Mouse (Mus musculus): Measurements from ENCODE around the gene Dnm3.

Gene Dnm3

GRCm38 (mm10) chr1:162162249-162162648 is 315.6 kb downstream of the Dnm3 start:
- no peak for DNase-seq (ENCODE audit: low read depth, low spot score)

DNA sequence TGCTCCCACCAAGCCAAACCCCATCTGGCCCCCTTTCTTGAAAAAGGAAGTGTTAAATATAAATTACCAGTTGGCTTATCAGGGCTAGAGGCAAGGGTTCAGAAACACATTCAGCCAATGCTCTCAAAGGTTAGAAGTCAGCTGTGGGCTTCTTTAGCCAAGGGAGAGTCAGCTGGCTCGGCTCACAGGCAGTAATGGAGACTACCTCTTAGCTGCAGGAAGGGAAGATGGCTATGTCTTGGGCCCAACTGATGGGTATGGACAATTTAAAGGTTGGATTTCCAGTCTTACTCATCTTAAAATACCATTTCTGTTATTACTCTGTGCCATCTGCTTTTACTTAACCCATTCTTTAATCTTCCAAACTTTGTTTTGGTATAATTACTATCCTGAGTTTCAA is 317.1 kb downstream of the Dnm3 start:
- no peak for DNase-seq (ENCODE audit: low read depth, low spot score)

DNA sequence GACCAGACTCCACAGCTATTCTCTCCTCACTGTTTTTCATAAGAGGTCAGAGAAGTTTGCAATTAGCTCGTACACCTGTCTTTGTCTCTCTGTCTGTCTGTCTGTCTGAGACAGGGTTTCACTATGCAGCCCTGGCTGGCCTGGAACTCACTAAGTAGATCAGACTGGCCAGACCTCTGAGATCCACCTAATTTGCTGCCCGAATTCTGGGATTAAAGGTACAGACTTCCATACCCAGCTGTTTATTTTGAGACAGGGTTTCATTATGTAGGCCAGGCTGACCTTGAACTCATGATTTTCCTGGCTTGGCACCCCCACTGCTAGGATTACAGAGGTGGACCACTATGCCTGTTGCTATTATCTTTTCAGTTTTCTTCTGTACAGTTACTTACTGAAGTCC is 319.3 kb downstream of the Dnm3 start:
- no peak for DNase-seq (ENCODE audit: low read depth, low spot score)

DNA sequence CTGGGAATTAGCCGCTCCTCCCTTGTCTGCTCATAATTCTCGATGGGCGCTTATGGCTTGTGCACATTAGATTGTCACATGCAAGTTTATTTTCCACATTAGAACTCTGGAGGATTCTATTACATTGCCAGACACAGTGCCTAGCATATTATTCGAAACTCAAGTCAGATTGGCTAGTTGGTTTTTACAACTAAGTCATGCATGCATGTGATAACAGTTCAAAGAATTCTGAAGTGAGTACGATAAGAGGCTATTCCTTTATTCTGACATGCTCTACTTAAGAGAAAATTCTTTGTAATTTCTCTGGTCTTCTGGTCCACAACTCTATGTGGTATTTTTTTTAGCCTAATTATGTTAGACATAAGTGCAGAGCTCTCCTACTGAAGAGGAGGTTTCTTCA is 320.2 kb downstream of the Dnm3 start:
- DNase-seq (ENCODE audit: low read depth, low spot score) = no peak

DNA sequence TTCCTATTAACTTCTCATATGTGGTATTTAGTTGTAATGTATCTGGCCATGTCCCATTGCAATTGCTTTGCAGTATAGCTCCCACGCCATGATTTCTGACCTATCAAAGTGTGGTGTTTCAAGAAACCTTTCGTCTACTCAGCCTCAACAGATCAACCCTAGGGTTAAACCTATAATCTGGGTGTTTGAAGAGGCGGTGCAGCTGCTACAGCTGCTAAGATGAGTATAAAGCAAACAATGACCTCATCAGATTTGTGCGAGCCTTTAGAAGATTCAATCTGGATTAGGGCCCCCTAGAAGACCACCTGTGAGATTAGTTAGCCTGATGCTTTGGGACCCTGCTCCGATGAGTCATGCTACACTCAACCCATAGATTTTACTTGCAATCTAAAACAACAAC is 321.0 kb downstream of the Dnm3 start:
- no peak for DNase-seq (ENCODE audit: low read depth, low spot score)

DNA sequence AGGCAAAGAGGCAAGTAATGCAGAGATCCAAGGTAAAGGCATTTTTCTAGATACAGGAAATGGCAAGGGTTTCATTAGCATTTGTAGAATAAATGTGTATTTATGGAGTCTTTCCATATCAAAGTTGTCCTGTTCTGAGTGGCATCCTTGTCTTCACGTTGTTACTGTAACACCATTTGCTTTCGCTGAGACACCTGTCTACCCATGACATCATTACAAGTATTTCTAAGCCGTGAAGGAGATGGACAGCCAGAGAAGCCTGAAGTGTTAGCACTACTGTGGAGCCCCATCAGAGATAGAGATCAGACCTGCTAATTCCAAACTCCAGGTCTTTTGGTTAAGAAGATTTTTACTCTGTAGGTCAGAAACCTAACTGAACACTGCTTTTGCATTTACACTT is 322.3 kb downstream of the Dnm3 start:
- no peak for DNase-seq (ENCODE audit: low read depth, low spot score)

DNA sequence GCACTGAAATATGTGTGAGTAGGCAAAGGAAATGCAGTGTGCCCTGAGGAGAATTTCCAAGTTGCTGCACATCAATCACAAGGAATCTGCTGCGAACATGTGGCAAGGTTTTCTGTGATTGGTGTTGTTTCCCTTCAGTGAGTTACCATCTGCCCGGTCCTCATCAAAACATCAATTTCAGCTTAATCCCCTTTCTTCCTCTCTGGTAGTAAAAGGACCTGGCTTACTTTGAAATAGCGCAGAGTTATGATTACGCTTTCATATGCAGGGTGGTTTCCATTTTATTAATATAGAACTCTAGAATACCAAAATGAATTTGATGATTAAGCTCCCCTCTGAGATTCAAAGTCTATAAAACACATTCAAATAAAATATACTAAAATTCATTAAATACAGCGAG is 324.7 kb downstream of the Dnm3 start:
- no peak for DNase-seq (ENCODE audit: low read depth, low spot score)

DNA sequence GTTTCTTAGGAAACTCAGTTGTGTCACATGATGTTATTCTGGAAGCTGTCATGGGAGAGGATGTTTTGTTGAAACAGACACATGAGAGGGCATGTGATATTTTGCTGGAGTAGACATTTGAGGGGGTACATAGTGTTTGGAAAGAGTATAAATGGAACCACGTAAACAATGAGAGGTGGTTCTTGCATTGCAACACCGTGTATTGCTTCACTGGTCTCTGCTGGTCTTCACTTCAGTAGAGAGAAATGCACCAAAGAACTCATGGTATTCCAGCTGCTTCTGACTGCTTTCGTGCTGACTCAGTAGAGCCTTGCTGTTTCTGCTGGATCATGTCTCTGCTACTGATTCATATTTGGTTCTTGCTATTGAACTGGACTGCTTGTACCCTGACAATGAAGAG is 328.1 kb downstream of the Dnm3 start:
- no peak for DNase-seq (ENCODE audit: low read depth, low spot score)

DNA sequence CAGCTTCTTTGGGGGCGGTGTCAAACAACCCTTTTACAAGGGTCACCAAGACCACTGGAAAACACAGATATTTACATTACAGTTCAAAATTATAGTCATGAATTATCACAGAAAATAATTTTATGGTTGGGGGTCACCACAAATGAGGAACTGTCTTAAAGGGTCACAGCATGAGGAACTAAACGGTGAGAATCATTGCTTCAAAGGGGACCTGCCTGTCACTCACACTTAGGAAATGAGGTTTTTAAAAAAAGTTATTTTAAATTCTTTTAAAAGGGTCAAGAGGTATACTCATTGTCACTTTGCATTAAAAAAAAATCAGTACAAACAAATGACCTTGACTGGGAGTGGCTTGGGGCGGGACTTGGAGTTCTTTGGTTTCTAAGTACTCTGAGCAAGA is 330.3 kb downstream of the Dnm3 start:
- DNase-seq (ENCODE audit: low read depth, low spot score) = no peak

DNA sequence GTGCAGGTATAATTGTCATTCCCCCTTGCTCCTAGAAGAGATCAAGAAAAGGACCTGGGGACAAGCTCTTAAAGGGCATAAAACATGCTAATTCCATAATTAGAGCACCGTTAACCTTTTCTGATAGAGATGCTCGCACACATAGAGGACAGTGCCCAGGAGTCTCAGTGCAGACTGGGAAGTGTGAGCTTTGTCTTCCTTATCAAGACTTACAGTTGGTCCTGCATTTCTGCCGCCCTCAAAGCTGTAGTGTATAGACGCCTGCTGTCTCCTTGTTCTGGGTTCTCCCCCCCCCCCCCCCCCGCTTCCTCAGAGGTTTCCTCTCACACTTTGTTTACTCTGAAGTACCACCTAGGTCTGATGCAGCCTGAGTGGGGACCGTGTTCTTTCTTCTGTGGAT is 332.1 kb downstream of the Dnm3 start:
- no peak for DNase-seq (ENCODE audit: low read depth, low spot score)

GRCm38 (mm10) chr1:162144992-162145391 is 332.8 kb downstream of the Dnm3 start:
- no peak for DNase-seq (ENCODE audit: low read depth, low spot score)

GRCm38 (mm10) chr1:162143974-162144912 is 333.6 kb downstream of the Dnm3 start:
- no peak for DNase-seq (ENCODE audit: low read depth, low spot score)

DNA sequence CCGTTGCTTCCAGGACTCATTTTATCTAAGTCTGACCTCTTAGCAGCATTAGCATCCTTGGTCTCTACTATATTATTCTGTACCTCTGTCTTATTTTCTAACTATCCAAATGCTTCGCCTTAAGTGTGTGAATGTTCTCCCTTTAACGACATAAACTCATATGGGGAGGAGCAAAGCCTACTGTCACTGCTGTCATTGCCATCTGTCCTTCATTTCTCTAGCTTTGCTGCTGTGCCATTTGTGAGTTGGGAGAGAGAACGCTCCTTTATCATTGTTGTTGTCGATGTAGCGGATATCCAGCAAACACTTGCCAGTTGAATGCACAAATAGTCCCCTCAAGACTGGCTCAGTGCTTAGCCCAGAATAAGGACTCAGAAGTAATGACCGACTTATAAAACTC is 335.5 kb downstream of the Dnm3 start:
- no peak for DNase-seq (ENCODE audit: low read depth, low spot score)

DNA sequence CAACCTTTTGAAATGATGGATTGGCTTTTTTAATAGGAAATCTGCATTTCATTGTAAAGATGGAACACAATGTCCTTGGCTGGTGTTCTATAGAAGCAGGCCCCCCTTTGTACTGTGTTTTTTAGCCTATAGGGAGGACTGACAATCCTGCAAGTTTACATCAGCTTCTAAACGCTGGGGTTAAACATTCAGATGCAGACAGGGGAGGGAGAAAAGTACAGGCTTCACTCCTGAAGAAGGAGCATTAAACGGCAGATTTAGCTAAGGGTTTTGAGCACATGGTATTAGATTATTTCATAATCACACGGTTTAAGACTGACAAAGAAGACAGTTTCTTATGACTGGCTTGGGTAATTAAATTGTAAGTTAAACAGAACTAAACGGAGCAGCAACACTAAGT is 341.5 kb downstream of the Dnm3 start:
- no peak for DNase-seq (ENCODE audit: low read depth, low spot score)

DNA sequence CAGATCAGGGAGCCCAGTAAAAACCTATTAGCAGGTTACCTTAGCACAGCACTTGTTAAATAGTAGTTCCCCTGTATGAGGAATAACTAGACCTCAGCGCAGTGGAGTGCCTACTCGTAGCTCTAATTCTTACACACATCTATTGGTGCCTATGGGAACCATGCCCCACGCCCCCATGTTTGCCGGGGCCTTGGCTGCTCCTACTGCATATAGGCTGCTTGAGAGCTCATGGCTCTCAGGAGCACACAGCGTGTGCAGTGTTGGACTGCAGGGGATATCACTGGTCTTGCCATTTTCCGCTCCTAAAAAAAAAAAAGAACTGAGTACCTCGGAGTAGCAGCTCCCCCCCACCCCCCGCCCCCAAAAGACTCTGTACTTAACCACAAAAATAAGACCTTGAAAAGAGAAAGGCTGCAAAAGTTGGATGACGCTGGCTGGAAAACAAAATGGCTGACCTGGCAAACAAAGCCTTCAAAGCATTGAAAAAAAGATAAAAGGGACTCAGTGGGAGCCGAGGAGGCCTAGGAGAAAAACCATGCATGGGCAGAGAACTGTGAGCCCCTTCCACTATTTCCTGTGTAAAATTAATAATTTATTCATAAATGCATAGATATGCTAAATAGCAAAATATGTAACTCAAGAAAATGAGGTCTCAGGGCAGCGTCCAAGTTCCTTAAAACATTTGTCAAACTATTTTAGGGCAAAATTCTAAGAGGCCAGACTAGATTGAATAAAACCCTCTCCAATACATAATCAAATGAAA is 342.2 kb downstream of the Dnm3 start:
- DNase-seq (ENCODE audit: low read depth, low spot score) = no peak

GRCm38 (mm10) chr1:162134651-162135066 is 343.2 kb downstream of the Dnm3 start:
- DNase-seq (ENCODE audit: low read depth, low spot score) = no peak

GRCm38 (mm10) chr1:162132908-162133641 is 344.8 kb downstream of the Dnm3 start:
- no peak for DNase-seq (ENCODE audit: low read depth, low spot score)

- no peak for DNase-seq (ENCODE audit: low read depth, low spot score)
Measured at GRCm38 (mm10) chr1:162126856-162127792, 350.7 kb downstream of the Dnm3 start.

DNA sequence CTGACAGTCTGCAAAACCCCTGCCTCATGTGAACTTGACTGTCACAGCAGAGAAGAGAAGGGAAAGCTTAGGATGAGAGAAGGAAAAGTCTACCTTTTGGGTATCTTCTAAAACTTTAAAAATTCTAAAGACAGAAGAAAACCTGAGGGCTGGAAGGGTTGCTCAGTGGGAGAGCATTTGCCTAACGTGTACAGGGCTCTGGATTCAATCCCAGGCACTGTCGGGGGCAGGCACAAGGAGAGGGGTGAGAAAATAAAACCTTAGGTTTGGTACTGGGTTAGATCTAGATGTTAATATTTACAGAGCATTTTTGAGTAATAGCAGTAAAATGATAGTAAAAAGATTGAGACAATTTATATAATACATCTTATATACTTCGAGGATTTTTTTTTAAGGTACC is 353.4 kb downstream of the Dnm3 start:
- no peak for DNase-seq (ENCODE audit: low read depth, low spot score)

GRCm38 (mm10) chr1:162121441-162122200 is 356.2 kb downstream of the Dnm3 start:
- no peak for DNase-seq (ENCODE audit: low read depth, low spot score)

All from embryo, embryonic 11.5 days (tissue).